Mouse (Mus musculus) forebrain, embryonic 13.5 days (tissue): Measurements from ENCODE around the gene Flrt1. TPM values are rescaled to one million over a fixed set of nuclear protein-coding genes. Genes with fewer than 3 reads are reported as not detected.

ENCODE experiments used
- polyA plus RNA-seq: library from polyadenylated mRNA; unstranded; fragments of >200 nt; fragmentation: Nextera tagmentation; extraction: Ambion mirVana; gene quantifications from 2 replicates; pipeline ENCODE4 v1.2.1, GENCODE M21; 2015

Gene Flrt1
- polyA plus RNA-seq, 1 experiment from 2014 or later, result 11.3 TPM

Other genes with a start within 250 kb of the Flrt1 start
- 0.19 and 0.71 TPM in 2 replicates for gene Ccdc88b, start 247.5 kb downstream of the Flrt1 start, polyA plus RNA-seq
- 141 and 167 TPM in 2 replicates for gene Trmt112, start 196.0 kb downstream of the Flrt1 start, polyA plus RNA-seq
- 186 and 201 TPM in 2 replicates for gene Prdx5, start 195.6 kb downstream of the Flrt1 start, polyA plus RNA-seq
- 15.3 and 15.7 TPM in 2 replicates for gene Esrra, start 183.9 kb downstream of the Flrt1 start, polyA plus RNA-seq
- gene Catsperz, start 180.3 kb downstream of the Flrt1 start, polyA plus RNA-seq, result 0.74 TPM in 1 of 2 replicates, not detected in the other
- gene Kcnk4, start 171.2 kb downstream of the Flrt1 start, polyA plus RNA-seq, result 0.25 TPM in 1 of 2 replicates, not detected in the other
- 72.4 and 79.3 TPM in 2 replicates for gene Bad, start 163.9 kb downstream of the Flrt1 start, polyA plus RNA-seq
- 32.4 and 32.8 TPM in 2 replicates for gene Gpr137, start 163.2 kb downstream of the Flrt1 start, polyA plus RNA-seq
- gene Ppp1r14b, start 130.8 kb downstream of the Flrt1 start, polyA plus RNA-seq, result 106 and 139 TPM in 2 replicates
- gene Plcb3, start 129.3 kb downstream of the Flrt1 start, polyA plus RNA-seq, result 11.0 TPM in 2 replicates
- 86.9 and 97.9 TPM in 2 replicates for gene Fkbp2, start 125.2 kb downstream of the Flrt1 start, polyA plus RNA-seq
- 33.4 and 34.6 TPM in 2 replicates for gene Vegfb, start 118.1 kb downstream of the Flrt1 start, polyA plus RNA-seq
- 19.1 and 19.8 TPM in 2 replicates for gene Dnajc4, start 113.2 kb downstream of the Flrt1 start, polyA plus RNA-seq
- gene Nudt22, start 109.6 kb downstream of the Flrt1 start, polyA plus RNA-seq, result 19.1 TPM in 2 replicates
- gene Trpt1, start 109.6 kb downstream of the Flrt1 start, polyA plus RNA-seq, result 15.2 and 16.9 TPM in 2 replicates
- gene Fermt3, start 86.3 kb downstream of the Flrt1 start, polyA plus RNA-seq, result 3.0 and 3.9 TPM in 2 replicates
- gene Stip1, start 65.8 kb downstream of the Flrt1 start, polyA plus RNA-seq, result 289 and 311 TPM in 2 replicates
- 3.3 and 4.4 TPM in 2 replicates for gene Macrod1, start 48.9 kb downstream of the Flrt1 start, polyA plus RNA-seq
- gene Otub1, start 100.6 kb upstream of the Flrt1 start, polyA plus RNA-seq, result 242 and 249 TPM in 2 replicates
- gene Cox8a, start 111.9 kb upstream of the Flrt1 start, polyA plus RNA-seq, result 673 and 749 TPM in 2 replicates
- gene Naa40, start 135.5 kb upstream of the Flrt1 start, polyA plus RNA-seq, result 71.1 and 80.5 TPM in 2 replicates
- gene Rcor2, start 161.6 kb upstream of the Flrt1 start, polyA plus RNA-seq, result 58.1 and 60.6 TPM in 2 replicates
- 38.3 and 39.0 TPM in 2 replicates for gene Mark2, start 236.1 kb upstream of the Flrt1 start, polyA plus RNA-seq